Mouse (Mus musculus): ENCODE data around the gene Cpeb2.

Cpeb2 gene

DNA sequence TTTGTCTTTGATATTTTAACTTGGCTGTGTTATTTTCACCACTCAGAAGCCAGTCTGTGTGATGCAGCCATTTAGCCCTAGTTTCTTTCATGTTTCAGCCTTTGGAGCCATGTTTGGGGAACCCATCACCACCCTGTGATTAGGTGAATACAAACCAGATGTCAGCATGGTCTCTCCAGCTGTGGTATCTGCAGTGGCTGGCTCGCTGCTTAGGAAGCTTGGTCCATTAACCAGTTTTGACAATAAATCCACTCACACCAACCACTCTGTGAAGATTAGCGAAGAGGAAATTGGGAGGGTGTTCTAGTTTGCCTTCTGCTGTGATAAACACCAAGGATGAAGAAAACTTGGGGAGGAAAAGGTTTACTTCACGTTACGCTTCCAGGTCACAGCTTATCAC lies 92.6 kb downstream of the Cpeb2 start:
- DNase-seq (ENCODE audit: low spot score) = no peak

DNA sequence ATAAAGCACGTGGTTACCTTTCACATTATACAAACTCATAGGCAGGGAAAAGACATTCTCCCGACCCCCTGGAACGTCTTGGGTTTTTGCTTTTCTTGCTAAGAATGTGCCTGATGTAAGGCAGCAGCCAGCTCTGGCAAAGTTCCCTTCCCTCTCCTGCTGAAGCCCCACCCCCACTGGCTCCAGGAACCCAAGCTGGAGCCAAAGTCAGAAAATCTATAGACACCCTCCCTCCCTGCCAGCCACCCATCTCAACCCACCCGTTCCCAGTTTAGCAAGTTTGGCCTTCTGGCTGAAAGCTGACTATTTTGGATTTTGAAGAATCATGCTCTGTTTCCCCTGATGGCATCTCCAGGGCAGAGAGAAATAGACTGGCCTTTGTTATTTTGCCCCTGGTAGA lies 95.6 kb downstream of the Cpeb2 start:
- DNase-seq (ENCODE audit: low spot score) = no peak

DNA sequence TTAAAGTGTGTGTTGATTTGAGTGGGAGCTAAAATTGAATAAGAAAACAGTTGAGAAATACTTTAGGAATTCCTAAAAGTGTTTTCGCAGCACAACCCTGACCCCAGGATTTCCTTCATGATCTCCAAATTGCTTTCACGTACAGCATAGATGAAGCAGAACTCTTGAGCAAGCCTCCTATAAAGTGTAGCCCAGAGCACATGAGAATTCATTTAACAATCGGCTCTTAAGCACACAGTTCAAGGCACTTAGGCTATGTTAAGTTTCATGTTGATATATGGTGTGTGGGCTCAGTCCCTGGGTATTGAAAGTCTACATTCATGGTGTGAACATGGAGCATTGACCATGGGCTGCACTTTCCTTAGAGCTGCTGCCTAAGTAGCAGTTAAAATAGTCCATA lies 97.3 kb downstream of the Cpeb2 start:
- DNase-seq (ENCODE audit: low spot score) = no peak

DNA sequence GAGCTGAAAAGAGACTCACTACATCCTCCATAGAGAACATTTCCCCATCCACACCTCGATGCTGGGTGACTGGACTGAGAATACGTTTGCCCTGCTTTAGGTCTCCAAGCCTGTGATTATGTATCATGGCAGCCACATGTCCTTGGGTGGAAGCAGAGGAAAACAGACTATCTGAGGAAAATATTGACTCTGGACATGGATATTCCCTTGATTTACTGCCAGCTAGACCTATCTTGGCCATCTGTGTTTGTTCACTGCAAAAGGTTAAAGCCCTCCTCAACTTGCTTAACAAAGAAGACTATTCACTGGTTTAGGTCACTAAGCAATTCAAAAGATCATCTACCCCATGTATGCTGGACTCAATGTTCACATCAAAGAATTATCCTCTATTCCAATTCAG lies 101.5 kb downstream of the Cpeb2 start:
- DNase-seq (ENCODE audit: low spot score) = no peak

DNA sequence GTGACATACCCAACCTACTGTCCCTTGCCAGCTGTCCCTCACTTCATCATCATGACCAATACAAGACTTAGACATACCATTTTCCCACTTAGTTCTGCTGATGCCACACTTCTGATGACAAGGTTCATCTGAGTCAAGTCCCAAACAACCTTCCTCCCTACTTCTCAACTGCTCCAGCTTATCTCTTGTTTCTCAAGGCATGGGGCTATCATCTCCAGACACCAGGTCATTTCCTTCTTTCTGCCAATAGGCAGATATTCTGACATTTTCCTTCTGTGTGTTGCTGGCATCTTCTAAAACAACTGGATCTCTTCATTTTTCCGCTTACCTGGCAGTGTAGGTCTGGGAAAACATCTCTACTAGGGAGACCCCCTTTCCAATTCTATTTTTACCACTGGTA lies 104.2 kb downstream of the Cpeb2 start:
- DNase-seq (ENCODE audit: low spot score) = no peak

DNA sequence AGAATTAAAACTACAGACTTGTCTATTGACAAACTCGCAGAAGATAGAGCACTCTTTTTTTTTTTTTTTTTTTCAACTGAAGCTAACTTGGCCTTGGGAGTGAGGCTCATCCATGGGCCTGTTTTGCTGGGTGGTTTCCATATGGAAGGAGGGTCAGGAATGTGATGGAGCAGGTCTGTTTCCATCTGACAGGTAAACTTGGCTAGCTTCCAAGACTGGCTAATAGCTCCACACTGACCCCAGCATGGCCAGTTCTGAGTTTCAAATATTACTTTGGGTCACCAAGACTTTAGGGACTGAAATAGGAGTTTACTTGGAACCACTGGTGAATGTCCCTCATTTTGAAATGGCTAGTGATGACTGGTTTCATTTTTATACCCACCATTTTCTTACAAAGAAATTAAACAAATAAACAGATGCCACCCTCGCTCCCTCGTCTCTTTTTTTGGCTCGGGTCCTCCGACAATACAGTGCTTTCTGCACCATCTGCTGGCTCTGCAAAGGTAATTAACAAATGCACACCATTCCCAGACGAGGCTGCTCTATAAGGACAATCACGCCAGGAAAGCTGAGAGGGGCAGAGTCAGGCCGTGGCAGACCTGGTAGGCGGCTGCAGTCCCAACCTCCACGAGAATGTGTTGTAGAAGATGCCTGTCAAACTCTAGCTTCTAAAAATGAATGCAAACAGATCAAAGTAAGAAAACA lies 106.0 kb downstream of the Cpeb2 start:
- DNase-seq (ENCODE audit: low spot score) = no peak

Data from ovary, adult 18-20 months (tissue).